Mouse (Mus musculus) stomach, postnatal 0 days (tissue): ENCODE results near the gene Mbnl2.

Experiments used
- CTCF ChIP-seq: IDR thresholded peaks from 2 replicates; pipeline ENCODE4 v1.5.1; 2016; ENCODE audit warnings: antibody characterized with exemption, low read depth, mild to moderate bottlenecking, moderate library complexity
- EP300 ChIP-seq: optimal IDR thresholded peaks from 2 replicates; pipeline ENCODE3; 2016; ENCODE audit warnings: antibody characterized with exemption

- TF ChIP-seq CTCF (no peak), EP300 (no peak)
Observed at GRCm38 (mm10) chr14:120433931-120434398, 158.5 kb downstream of the Mbnl2 start.
